Mouse (Mus musculus): ENCODE measurements at regions not wholly inside any gene's neighbourhood (a gene's known extent, or its start where the extent isn't known, plus 50 kb on each side); places are given as distances from the start of the nearest gene placed in this dataset.

DNA sequence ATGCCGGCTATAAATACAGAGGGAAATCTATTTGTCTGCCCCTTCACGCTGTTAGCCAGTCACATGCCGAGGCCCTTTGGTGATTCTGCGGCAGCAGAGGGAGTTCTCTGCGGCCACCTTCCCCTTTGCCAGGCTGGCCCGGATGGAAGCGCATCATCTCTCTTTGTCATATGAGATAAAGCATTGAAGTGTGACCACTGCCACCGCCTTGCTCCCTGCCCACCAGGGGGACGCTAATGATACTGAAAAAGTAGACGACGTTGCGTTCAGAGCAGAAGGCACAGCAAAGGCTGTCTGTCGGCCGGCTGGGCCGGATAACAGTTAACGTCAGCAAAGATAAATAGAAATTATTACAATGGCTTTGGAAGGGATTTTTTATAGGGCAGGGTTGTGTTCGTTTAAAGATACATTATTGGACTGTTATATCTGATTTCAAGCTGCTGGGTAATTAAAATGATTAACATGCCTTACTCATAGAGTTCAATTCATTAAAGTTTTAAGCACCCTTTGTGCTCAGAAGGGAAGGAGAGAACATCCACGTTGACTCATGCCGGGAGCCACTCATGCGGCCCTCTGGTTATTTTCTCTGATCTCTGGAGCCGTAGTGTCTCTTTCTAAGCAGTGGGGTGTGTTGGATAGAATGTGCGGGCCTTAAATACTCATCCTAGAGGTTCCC, 354.6 kb upstream of the Zfp507 start:
- WGBS = 31% methylated on average over 22 of the region's 22 CpGs
- Histone ChIP-seq H3K27me3 (ENCODE audit: control insufficient read depth, insufficient read depth, low read length) (no peaks in the 10 kb centered on the region), H3K27ac (ENCODE audit: insufficient read depth, low read length) (no peak overlapping the region), H3K4me3 (replicated peaks; ENCODE audit: insufficient read depth, low read depth, low read length) (no peak overlapping the region), H3K4me1 (ENCODE audit: control insufficient read depth, insufficient read depth, low read length) (no peaks in the 10 kb centered on the region; the same call in 1 of the 2 replicates)
- no peak for DNase-seq
- TF ChIP-seq POLR2A (IDR thresholded peaks at IDR 0.05; ENCODE audit: borderline replicate concordance, insufficient read depth, low read length) (no peak), CTCF (IDR thresholded peaks at IDR 0.05; ENCODE audit: borderline replicate concordance, insufficient read depth, low read depth, low read length) (no peak)

DNA sequence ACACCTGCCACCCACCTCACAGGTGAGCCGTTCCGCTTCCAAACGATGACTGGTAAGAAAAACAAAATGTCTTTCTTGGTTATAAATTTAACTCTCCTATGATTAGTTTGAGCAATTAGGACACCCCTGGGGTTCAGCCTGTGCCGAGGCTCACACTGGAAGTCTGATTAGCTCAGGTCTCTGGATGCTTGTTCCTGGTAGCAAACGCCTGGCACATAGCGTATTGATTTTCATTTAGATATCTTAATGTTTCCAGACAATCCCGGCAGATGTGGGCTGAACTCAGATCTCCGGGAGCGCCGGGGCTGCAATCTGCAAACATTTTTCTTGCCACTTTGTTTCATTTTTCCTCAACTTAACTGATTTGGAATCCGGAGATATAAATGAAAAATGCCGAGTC, 353.8 kb upstream of the Zfp507 start:
- WGBS = 83% methylated on average over 12 of the region's 12 CpGs
- H3K4me3 ChIP-seq (replicated peaks; ENCODE audit: insufficient read depth, low read depth, low read length) = no peak overlapping the region
- no peaks in the 10 kb centered on the region; the same call in 1 of the 2 replicates for H3K4me1 ChIP-seq (ENCODE audit: control insufficient read depth, insufficient read depth, low read length)
- no peaks in the 10 kb centered on the region for H3K27me3 ChIP-seq (ENCODE audit: control insufficient read depth, insufficient read depth, low read length)
- TF ChIP-seq CTCF (IDR thresholded peaks at IDR 0.05; ENCODE audit: borderline replicate concordance, insufficient read depth, low read depth, low read length) (no peak), POLR2A (IDR thresholded peaks at IDR 0.05; ENCODE audit: borderline replicate concordance, insufficient read depth, low read length) (no peak)
- H3K27ac ChIP-seq (ENCODE audit: insufficient read depth, low read length) = no peak overlapping the region
- no peak for DNase-seq

DNA sequence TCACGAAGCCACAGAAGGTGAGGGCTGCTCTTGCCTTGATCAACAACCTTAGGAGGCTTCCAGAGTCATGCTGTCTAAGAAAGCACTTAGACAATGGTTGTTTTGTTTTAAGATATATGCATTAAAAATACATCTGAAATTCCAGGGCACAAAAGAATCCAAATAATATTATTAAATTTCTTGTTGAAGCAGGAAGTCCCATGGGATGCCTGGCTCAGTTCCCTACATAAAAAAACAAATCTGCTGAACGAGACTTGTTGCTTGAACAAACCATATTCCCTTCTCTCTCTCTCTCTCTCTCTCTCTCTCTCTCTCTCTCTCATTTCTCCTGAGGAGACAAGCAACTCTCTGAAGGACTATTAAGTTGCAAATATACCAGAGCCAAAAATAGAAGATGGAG, 352.8 kb upstream of the Zfp507 start:
- Histone ChIP-seq H3K4me1 (ENCODE audit: control insufficient read depth, insufficient read depth, low read length) (no peaks in the 10 kb centered on the region; the same call in 1 of the 2 replicates), H3K27ac (ENCODE audit: insufficient read depth, low read length) (no peak overlapping the region), H3K4me3 (replicated peaks; ENCODE audit: insufficient read depth, low read depth, low read length) (no peak overlapping the region), H3K27me3 (ENCODE audit: control insufficient read depth, insufficient read depth, low read length) (no peaks in the 10 kb centered on the region)
- 41% methylated on average over 2 of the region's 2 CpGs for WGBS
- DNase-seq = no peak
- TF ChIP-seq CTCF (IDR thresholded peaks at IDR 0.05; ENCODE audit: borderline replicate concordance, insufficient read depth, low read depth, low read length) (no peak), POLR2A (IDR thresholded peaks at IDR 0.05; ENCODE audit: borderline replicate concordance, insufficient read depth, low read length) (no peak)

DNA sequence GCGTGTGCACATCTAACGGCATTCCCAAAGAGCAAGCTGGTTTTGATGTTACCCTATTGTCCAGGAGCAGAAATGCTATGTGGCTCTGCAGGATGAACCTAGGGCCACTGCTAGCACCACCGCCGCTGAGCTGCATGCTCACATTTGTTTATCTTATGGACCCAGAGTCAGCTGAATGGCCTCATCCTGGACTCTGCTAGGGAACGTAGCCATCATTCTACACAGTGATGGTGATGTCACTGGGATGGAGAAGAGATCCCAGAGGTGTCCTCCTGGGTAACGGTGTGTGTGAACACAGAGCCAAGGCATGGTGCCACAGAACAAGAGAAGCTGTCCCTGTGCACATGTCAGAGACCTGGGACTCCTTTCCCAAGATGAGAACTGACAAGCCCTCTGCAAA, 352.4 kb upstream of the Zfp507 start:
- DNase-seq = no peak
- Histone ChIP-seq H3K4me3 (replicated peaks; ENCODE audit: insufficient read depth, low read depth, low read length) (no peak overlapping the region), H3K27ac (ENCODE audit: insufficient read depth, low read length) (no peak overlapping the region), H3K4me1 (ENCODE audit: control insufficient read depth, insufficient read depth, low read length) (no peaks in the 10 kb centered on the region; the same call in 1 of the 2 replicates), H3K27me3 (ENCODE audit: control insufficient read depth, insufficient read depth, low read length) (no peaks in the 10 kb centered on the region)
- WGBS = 67% methylated on average over 6 of the region's 6 CpGs
- TF ChIP-seq CTCF (IDR thresholded peaks at IDR 0.05; ENCODE audit: borderline replicate concordance, insufficient read depth, low read depth, low read length) (no peak), POLR2A (IDR thresholded peaks at IDR 0.05; ENCODE audit: borderline replicate concordance, insufficient read depth, low read length) (no peak)

DNA sequence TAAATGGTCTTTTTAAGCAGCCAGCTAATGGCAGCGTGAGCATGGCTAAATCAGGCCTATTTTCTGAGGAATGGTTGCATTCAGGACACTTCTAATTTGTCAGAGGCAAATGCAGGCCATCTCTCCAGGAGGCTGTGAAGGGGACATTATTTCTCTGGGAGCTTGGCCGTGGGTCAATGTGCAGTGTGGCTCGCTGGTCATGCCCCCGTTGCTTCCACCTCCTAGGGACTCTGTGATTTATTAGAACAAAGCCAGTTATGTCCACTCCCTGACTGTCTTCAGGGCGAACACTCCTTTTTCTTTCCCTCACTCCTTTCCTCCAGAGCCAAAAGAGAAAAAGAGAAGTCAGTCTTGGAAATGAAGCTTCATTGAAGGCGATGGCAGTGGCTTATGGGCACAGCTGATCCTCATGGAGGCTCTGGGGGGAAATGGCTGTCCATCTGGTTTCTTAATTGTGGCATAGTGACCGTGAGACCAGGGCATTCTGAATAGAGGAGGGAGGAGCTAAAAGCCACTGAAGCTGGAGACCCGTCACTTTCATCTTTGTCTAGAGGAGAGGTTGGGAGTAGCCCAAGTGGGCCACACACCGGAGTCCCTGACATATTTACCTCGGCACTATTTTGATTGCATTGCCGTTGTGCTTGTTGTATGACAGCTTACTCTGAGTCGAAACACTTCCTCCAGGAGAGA, 348.2 kb upstream of the Zfp507 start:
- TF ChIP-seq CTCF (IDR thresholded peaks at IDR 0.05; ENCODE audit: borderline replicate concordance, insufficient read depth, low read depth, low read length) (no peak), POLR2A (IDR thresholded peaks at IDR 0.05; ENCODE audit: borderline replicate concordance, insufficient read depth, low read length) (no peak)
- WGBS = 17% methylated on average over 12 of the region's 12 CpGs
- H3K27ac ChIP-seq (ENCODE audit: insufficient read depth, low read length) = no peak overlapping the region

DNA sequence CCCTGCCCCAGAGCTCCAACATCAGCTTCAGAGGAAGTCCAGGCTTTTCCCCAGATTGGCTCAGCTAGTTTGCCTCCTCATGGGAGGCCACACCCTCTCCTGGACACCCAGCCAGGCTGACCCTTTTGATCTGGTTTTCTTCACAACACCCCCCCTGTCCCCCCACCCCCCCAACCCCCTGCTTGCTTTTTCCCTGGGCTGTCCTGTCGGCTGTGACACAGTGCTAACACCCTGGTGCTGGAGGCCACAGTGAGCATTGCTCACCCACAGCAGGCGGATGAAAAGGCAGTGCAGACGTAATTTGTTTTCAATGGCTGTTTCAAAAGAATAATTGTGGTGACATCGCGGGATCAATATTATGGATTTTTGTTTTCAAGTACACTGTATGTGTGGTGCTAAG, 333.8 kb upstream of the Zfp507 start:
- H3K4me1 ChIP-seq (ENCODE audit: control insufficient read depth, insufficient read depth, low read length) = no peaks in the 10 kb centered on the region
- H3K27ac ChIP-seq (ENCODE audit: insufficient read depth, low read length) = no peak overlapping the region
- no peak overlapping the region for H3K4me3 ChIP-seq (replicated peaks; ENCODE audit: insufficient read depth, low read depth, low read length)
- no peak for DNase-seq
- no peak for TF ChIP-seq CTCF (IDR thresholded peaks at IDR 0.05; ENCODE audit: borderline replicate concordance, insufficient read depth, low read depth, low read length)
- no peak for TF ChIP-seq POLR2A (IDR thresholded peaks at IDR 0.05; ENCODE audit: borderline replicate concordance, insufficient read depth, low read length)
- WGBS = 51% methylated on average over 5 of the region's 5 CpGs
- H3K27me3 ChIP-seq (ENCODE audit: control insufficient read depth, insufficient read depth, low read length) = no peaks in the 10 kb centered on the region; the same call in 1 of the 2 replicates

More for the DNA sequence above, 348.2 kb upstream of the Zfp507 start:
- no peaks in the 10 kb centered on the region for H3K27me3 ChIP-seq (ENCODE audit: control insufficient read depth, insufficient read depth, low read length)
- no peak overlapping the region for H3K4me3 ChIP-seq (replicated peaks; ENCODE audit: insufficient read depth, low read depth, low read length)
- H3K4me1 ChIP-seq (ENCODE audit: control insufficient read depth, insufficient read depth, low read length) = no peaks in the 10 kb centered on the region
- DNase-seq = no peak

DNA sequence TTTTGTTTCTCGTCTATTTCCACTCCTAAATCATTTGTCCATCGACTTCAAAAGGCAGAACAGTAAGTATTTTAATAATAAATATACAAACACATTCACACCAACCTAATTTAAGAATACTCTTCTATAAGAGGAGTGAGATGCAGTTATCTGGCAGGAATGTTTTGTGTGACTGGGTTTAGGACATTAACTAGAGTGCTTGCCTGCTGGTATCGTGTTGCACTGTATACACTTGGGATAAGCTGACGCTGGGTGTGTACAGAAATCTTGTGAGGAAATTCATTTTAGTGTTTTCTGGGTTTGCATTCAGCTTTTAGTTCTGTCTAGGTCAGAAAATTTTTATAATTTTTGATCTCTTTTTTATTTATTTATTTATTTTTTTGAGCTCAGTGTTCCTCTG, 331.8 kb upstream of the Zfp507 start:
- no peak for DNase-seq
- H3K4me3 ChIP-seq (replicated peaks; ENCODE audit: insufficient read depth, low read depth, low read length) = no peak overlapping the region
- 66% methylated on average over 4 of the region's 4 CpGs for WGBS
- H3K27me3 ChIP-seq (ENCODE audit: control insufficient read depth, insufficient read depth, low read length) = no peaks in the 10 kb centered on the region; the same call in 1 of the 2 replicates
- H3K27ac ChIP-seq (ENCODE audit: insufficient read depth, low read length) = no peak overlapping the region
- H3K4me1 ChIP-seq (ENCODE audit: control insufficient read depth, insufficient read depth, low read length) = no peaks in the 10 kb centered on the region
- TF ChIP-seq POLR2A (IDR thresholded peaks at IDR 0.05; ENCODE audit: borderline replicate concordance, insufficient read depth, low read length) = no peak
- TF ChIP-seq CTCF (IDR thresholded peaks at IDR 0.05; ENCODE audit: borderline replicate concordance, insufficient read depth, low read depth, low read length) = no peak

DNA sequence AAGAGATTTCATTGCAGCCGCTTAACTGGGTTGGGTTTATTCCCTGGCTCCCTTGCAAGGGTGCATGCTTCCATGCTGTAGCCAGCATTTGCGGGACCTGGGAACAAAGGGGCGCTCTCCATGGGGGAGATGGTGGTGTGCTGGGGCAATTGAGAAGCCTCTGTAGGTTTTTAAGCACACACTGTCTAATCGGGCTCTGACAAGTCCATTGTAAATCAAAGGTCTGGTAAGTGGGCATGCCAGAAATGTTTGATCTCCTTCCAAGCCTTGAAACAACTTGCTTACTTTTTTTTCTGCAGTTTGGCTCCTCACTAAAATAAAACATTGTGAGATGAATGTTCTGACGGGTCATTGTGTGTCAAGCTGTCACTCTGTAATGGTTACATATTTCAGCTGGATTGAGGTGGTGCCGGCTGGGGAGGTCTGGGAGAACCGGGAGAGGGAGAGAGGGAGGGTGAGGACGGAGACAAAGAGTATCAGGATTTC, 330.9 kb upstream of the Zfp507 start:
- no peaks in the 10 kb centered on the region for H3K4me1 ChIP-seq (ENCODE audit: control insufficient read depth, insufficient read depth, low read length)
- TF ChIP-seq CTCF (IDR thresholded peaks at IDR 0.05; ENCODE audit: borderline replicate concordance, insufficient read depth, low read depth, low read length) (no peak), POLR2A (IDR thresholded peaks at IDR 0.05; ENCODE audit: borderline replicate concordance, insufficient read depth, low read length) (no peak)
- H3K27me3 ChIP-seq (ENCODE audit: control insufficient read depth, insufficient read depth, low read length) = no peaks in the 10 kb centered on the region; the same call in 1 of the 2 replicates
- no peak overlapping the region for H3K4me3 ChIP-seq (replicated peaks; ENCODE audit: insufficient read depth, low read depth, low read length)
- H3K27ac ChIP-seq (ENCODE audit: insufficient read depth, low read length) = no peak overlapping the region
- WGBS = 5% methylated on average over 8 of the region's 8 CpGs
- no peak for DNase-seq
